Mouse (Mus musculus): ENCODE data around the gene Dmpk. TPM values are rescaled to one million over a fixed set of nuclear protein-coding genes. Genes with fewer than 3 reads are reported as not detected.
A peak's percentile ranks its signal among the peaks of the same experiment; 100 is the strongest.

The Dmpk gene
- polyA plus RNA-seq, 1 experiment from 2014 or later, result 17.5 TPM

DNA sequence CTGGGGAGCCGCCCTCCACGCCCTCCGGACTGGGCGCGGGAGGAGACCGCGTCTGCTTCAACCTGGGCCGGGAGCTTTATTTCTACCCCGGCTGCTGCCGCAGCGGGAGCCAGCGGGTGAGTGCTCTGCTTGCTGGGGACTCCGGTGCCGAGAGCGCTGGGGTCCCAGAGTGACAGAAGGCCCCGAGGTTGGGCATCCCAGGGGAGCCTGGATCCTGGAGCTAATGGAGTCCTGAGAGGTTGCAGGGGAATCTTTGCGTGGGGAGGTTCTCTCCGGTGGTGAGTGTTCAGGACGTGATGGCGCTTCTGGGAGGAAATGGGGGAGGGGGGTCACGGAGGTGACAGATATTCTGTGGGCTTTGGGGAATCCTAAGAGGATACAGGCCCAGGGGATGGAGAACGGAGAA is 7.1 kb upstream of the Dmpk start:
- no peak for ATAC-seq (ENCODE audit: insufficient number of reproducible peaks, insufficient read depth, low FRiP score, low TSS enrichment)
- Histone ChIP-seq H3K9ac (peak overlapping the region; percentile 100), H3K4me1 (peaks cover 18% of the 10 kb centered on the region), H3K36me3 (peaks cover 38% of the 10 kb centered on the region), H3K27me3 (no peaks in the 10 kb centered on the region), H3K27ac (peak overlapping the region; percentile 80), H3K4me3 (peak overlapping the region; percentile 99), H3K9me3 (no peaks in the 10 kb centered on the region), H3K4me2 (replicated peaks) (peak overlapping the region; percentile 79)
- under 1% methylated on average over 22 of the region's 22 CpGs for WGBS

DNA sequence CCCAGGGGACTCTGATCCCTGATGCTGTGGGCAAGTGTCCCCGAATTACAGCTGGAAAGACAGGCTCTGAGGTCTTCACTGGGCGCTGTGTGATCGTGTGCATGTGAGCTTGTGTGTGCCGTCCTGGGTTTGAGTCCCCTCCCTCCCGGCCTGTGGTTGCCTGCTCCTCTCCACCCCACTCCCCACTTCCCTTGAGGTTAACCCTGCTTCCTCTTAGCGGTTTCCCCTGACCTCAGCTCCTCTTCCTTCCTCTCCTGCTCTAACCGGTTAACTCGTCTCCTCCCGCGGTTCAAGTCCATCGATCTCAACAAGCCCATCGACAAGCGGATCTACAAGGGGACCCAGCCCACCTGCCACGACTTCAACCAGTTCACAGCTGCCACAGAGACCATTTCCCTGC is 5.9 kb upstream of the Dmpk start:
- Histone ChIP-seq H3K36me3 (peaks cover 49% of the 10 kb centered on the region), H3K4me3 (peak overlapping the region; percentile 99), H3K27me3 (no peaks in the 10 kb centered on the region), H3K9ac (peak overlapping the region; percentile 100), H3K27ac (no peak overlapping the region), H3K4me1 (peaks cover 24% of the 10 kb centered on the region), H3K4me2 (replicated peaks) (peak overlapping the region; percentile 79), H3K9me3 (no peaks in the 10 kb centered on the region)
- 75% methylated on average over 14 of the region's 14 CpGs for WGBS
- ATAC-seq (ENCODE audit: insufficient number of reproducible peaks, insufficient read depth, low FRiP score, low TSS enrichment), result no peak

DNA sequence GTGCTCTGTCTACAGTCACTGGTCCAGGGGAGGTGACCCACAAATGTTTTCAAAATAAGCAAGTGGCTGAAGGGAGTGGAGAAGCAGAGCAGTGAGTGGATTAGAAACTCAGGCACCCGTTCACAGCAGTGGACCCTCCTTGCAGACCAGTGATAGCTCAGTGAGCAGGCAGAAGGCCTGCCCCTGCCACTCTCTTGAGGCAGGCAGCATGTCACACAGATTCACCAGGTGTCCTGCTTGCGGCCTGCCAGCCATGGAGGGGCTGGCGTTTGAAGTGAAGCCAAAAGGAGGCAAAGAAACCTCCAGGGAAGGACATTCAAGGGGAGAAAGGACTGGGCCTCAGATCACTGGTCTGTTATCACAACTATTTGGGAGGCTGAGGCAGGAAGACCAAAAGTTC is 4.9 kb upstream of the Dmpk start:
- no peak for ATAC-seq (ENCODE audit: insufficient number of reproducible peaks, insufficient read depth, low FRiP score, low TSS enrichment)
- Histone ChIP-seq H3K9me3 (no peaks in the 10 kb centered on the region), H3K4me1 (peaks cover 34% of the 10 kb centered on the region), H3K4me2 (replicated peaks) (no peak overlapping the region), H3K36me3 (peaks cover 55% of the 10 kb centered on the region), H3K27me3 (no peaks in the 10 kb centered on the region), H3K4me3 (no peak overlapping the region), H3K9ac (no peak overlapping the region), H3K27ac (no peak overlapping the region)
- 85% methylated on average over 3 of the region's 3 CpGs for WGBS

DNA sequence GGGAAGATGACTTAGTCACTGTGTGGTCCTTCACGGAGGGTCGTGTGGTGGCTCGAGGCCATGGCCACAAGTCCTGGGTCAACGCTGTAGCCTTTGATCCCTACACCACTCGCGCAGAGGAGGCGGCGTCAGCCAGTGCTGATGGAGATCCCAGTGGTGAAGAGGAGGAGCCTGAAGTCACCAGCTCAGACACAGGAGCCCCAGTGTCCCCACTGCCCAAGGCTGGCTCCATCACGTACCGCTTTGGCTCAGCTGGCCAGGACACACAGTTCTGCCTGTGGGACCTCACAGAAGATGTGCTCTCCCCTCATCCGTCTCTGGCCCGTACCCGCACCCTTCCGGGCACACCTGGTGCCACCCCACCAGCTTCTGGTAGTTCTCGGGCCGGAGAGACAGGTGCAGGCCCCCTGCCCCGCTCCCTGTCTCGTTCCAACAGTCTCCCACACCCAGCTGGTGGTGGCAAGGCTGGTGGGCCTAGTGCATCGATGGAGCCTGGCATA is 3.1 kb upstream of the Dmpk start:
- no peak overlapping the region for H3K27ac ChIP-seq
- no peak for ATAC-seq (ENCODE audit: insufficient number of reproducible peaks, insufficient read depth, low FRiP score, low TSS enrichment)
- H3K4me2 ChIP-seq (replicated peaks), result no peak overlapping the region
- peaks cover 47% of the 10 kb centered on the region for H3K4me1 ChIP-seq
- H3K27me3 ChIP-seq, result no peaks in the 10 kb centered on the region
- no peak overlapping the region for H3K9ac ChIP-seq
- no peaks in the 10 kb centered on the region for H3K9me3 ChIP-seq
- 85% methylated on average over 19 of the region's 19 CpGs for WGBS
- no peak overlapping the region for H3K4me3 ChIP-seq
- H3K36me3 ChIP-seq, result peaks cover 59% of the 10 kb centered on the region

DNA sequence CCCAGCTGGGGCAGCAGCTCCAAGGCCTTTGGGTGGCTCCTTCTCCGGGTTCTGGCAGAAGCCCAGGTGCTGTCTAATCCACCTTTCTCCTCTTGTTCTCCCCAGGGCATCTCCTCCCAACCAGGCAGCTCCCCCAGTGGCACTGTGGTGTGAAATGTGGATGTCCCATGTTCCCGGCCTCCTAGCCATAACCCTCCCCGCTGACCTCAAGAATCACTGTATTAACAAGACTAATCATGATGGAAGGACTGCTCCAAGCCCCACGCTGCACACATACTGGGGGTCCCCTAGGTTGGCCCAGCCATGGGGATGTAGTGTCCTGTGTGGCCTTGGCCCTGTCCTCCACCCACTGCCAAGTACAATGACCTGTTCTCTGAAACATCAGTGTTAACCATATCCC is 1.5 kb upstream of the Dmpk start:
- Histone ChIP-seq H3K9ac (no peak overlapping the region), H3K4me2 (replicated peaks) (no peak overlapping the region), H3K36me3 (peaks cover 64% of the 10 kb centered on the region), H3K27ac (no peak overlapping the region), H3K27me3 (no peaks in the 10 kb centered on the region), H3K9me3 (no peaks in the 10 kb centered on the region), H3K4me1 (peaks cover 47% of the 10 kb centered on the region), H3K4me3 (no peak overlapping the region)
- no peak for ATAC-seq (ENCODE audit: insufficient number of reproducible peaks, insufficient read depth, low FRiP score, low TSS enrichment)
- WGBS, result 85% methylated on average over 4 of the region's 4 CpGs

DNA sequence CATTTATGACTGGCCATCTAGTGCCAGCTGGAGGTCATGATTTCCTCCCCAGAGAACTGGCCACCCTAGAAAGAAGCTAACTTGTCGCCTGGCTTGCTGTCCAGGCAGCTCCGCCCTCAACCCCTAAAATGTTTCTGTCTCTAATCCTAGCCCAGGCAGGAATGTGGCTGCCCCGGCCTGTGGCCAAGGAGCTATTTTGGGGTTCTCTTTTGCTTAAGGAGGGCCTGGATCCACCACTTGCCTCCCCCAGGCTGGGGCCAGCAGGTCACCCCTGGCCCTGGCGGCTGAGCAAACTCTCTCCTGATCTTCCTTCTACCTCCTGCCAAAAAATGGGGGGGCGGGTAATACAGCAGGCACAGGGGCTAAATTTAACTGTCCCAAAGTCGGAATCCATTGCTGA is 553 bp upstream of the Dmpk start:
- Histone ChIP-seq H3K4me2 (replicated peaks) (no peak overlapping the region; the same call in 1 of the 2 replicates), H3K9ac (no peak overlapping the region; the same call in 1 of the 2 replicates), H3K27ac (no peak overlapping the region), H3K4me3 (no peak overlapping the region), H3K4me1 (peaks cover 38% of the 10 kb centered on the region), H3K27me3 (no peaks in the 10 kb centered on the region), H3K9me3 (no peaks in the 10 kb centered on the region), H3K36me3 (peaks cover 71% of the 10 kb centered on the region)
- WGBS, result 65% methylated on average over 6 of the region's 6 CpGs
- ATAC-seq (ENCODE audit: insufficient number of reproducible peaks, insufficient read depth, low FRiP score, low TSS enrichment), result no peak

DNA sequence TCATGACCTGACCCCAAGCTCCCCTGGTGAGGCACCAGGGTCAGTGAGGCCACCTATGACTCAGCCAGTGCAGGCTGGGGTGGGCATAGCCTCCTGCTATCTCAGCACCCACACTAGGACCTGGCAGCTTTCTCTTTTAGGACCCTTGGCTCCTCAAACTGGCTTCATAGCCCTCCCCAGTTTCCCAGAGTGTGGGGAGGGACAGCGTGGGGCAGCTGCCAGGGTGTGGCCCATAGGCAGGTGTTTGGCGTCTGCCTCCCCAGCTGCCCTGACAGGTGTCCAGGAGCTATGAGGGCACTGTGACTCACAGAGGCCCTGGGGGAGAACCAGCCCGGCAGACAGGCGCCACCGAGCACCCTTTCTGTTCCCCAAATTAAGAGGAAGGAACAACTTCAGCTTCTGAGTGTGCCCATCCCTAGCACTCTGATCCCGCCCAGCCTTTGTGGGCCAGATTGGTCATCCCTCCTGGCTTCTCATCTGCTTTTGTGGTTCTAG is 675 bp downstream of the Dmpk start:
- Histone ChIP-seq H3K36me3 (peaks cover 63% of the 10 kb centered on the region), H3K4me3 (0 out of 2 replicates have a peak overlapping the region, but pooled peaks have one; percentile 10), H3K4me2 (replicated peaks) (peak overlapping the region; percentile 31; the same call in 1 of the 2 replicates), H3K4me1 (peaks cover 36% of the 10 kb centered on the region), H3K9me3 (no peaks in the 10 kb centered on the region), H3K27ac (no peak overlapping the region), H3K9ac (0 out of 2 replicates have a peak overlapping the region, but pooled peaks have one; percentile 11), H3K27me3 (no peaks in the 10 kb centered on the region)
- no peak for ATAC-seq (ENCODE audit: insufficient number of reproducible peaks, insufficient read depth, low FRiP score, low TSS enrichment)
- WGBS, result 80% methylated on average over 6 of the region's 6 CpGs

DNA sequence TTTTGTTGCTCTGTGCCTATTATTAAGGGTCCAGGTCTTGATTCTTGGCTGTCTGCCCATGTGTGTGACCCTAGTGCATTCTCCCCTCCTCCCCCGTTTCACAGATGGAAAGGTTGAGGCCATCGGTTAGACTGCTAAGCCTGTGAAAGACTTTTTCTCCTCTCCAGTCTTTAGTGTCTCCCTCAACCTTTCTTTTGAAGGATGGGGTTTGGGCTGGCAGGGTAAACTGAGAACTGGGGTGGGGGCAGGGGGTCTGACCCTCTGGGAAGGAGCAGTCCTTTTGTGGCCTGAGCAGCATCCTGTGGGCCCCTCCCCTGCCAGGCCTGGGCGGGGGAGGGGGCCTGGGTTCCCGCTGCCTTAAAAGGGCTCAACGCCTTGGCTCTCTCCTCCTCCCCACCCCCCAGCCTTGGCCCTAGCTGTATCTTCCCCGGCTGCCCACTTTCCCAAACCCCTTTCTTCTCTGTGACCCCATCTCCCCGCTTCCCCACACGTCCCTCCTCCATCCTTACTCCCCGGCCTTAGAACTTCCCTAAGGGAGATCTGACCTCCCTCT is 1.3 kb downstream of the Dmpk start:
- Histone ChIP-seq H3K9me3 (no peaks in the 10 kb centered on the region), H3K4me3 (no peak overlapping the region), H3K4me2 (replicated peaks) (0 out of 2 replicates have a peak overlapping the region, but pooled peaks have one; percentile 28), H3K36me3 (peaks cover 56% of the 10 kb centered on the region), H3K27ac (peak overlapping the region; percentile 38; the same call in 1 of the 2 replicates), H3K9ac (0 out of 2 replicates have a peak overlapping the region, but pooled peaks have one; percentile 11), H3K27me3 (no peaks in the 10 kb centered on the region), H3K4me1 (peaks cover 36% of the 10 kb centered on the region)
- no peak for ATAC-seq (ENCODE audit: insufficient number of reproducible peaks, insufficient read depth, low FRiP score, low TSS enrichment)
- 26% methylated on average over 9 of the region's 9 CpGs for WGBS

DNA sequence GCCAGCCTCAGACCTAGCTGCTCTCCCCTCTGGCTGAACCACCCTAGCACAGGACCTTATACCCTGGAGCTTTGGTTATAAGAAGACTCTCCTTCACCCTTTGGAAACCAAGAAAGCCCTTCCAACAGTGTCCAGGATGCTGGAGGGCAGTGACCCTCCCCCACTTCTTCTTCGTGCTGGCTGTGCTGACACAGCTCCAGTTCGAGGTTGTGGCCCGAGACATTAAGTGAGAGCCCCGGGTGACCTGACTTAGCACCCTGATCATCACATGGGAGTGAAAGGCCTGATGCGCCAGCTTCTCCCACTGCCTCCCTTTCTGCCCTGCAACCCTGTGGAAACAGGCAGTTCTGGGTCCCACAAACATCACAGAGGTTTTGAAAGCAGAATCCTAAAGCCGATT is 1.8 kb downstream of the Dmpk start:
- H3K27me3 ChIP-seq, result no peaks in the 10 kb centered on the region
- 0 out of 2 replicates have a peak overlapping the region, but pooled peaks have one; percentile 11 for H3K9ac ChIP-seq
- 0 out of 2 replicates have a peak overlapping the region, but pooled peaks have one; percentile 28 for H3K4me2 ChIP-seq (replicated peaks)
- WGBS, result 15% methylated on average over 6 of the region's 6 CpGs
- no peak for ATAC-seq (ENCODE audit: insufficient number of reproducible peaks, insufficient read depth, low FRiP score, low TSS enrichment)
- no peaks in the 10 kb centered on the region for H3K9me3 ChIP-seq
- no peak overlapping the region for H3K4me3 ChIP-seq
- H3K36me3 ChIP-seq, result peaks cover 52% of the 10 kb centered on the region
- H3K27ac ChIP-seq, result peak overlapping the region; percentile 38; the same call in 1 of the 2 replicates
- peaks cover 36% of the 10 kb centered on the region for H3K4me1 ChIP-seq

DNA sequence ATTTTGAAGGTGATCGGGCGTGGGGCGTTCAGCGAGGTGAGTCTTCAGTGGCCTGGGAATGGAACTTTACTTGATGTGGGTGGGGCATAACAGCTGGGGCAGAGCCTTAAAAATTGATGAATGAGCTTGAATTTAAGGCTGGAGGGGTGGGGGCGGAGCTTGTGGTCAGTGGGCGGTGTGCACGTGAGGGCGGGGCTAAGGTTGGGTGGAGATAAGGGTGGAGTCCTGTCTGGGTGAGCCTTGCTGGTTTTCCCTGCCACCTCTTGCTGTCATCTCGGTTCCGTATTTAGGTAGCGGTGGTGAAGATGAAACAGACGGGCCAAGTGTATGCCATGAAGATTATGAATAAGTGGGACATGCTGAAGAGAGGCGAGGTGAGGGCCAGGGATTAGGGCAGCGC is 2.4 kb downstream of the Dmpk start:
- peak overlapping the region; percentile 28; the same call in 1 of the 2 replicates for H3K4me2 ChIP-seq (replicated peaks)
- H3K27me3 ChIP-seq, result no peaks in the 10 kb centered on the region
- no peaks in the 10 kb centered on the region for H3K9me3 ChIP-seq
- ATAC-seq (ENCODE audit: insufficient number of reproducible peaks, insufficient read depth, low FRiP score, low TSS enrichment), result no peak
- no peak overlapping the region for H3K9ac ChIP-seq
- 11% methylated on average over 14 of the region's 14 CpGs for WGBS
- peaks cover 36% of the 10 kb centered on the region for H3K4me1 ChIP-seq
- H3K36me3 ChIP-seq, result peaks cover 50% of the 10 kb centered on the region
- H3K4me3 ChIP-seq, result no peak overlapping the region
- H3K27ac ChIP-seq, result no peak overlapping the region

DNA sequence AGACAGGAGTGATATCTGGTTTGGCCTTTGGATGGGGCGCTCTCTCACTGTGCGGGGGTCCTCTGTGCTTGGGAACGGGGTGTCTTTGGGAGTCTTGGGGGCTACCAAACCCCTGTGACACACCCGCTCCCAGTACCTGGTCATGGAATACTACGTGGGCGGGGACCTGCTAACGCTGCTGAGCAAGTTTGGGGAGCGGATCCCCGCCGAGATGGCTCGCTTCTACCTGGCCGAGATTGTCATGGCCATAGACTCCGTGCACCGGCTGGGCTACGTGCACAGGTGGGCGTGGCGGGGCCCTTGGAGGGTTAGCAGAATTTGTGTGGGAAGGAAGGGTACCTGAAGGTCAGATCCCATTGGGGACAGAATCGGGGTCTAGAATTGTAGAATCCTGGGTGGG is 3.1 kb downstream of the Dmpk start:
- H3K4me2 ChIP-seq (replicated peaks), result no peak overlapping the region
- H3K27ac ChIP-seq, result no peak overlapping the region
- peaks cover 46% of the 10 kb centered on the region for H3K36me3 ChIP-seq
- H3K9me3 ChIP-seq, result no peaks in the 10 kb centered on the region
- H3K4me3 ChIP-seq, result no peak overlapping the region
- no peak overlapping the region for H3K9ac ChIP-seq
- no peaks in the 10 kb centered on the region for H3K27me3 ChIP-seq
- ATAC-seq (ENCODE audit: insufficient number of reproducible peaks, insufficient read depth, low FRiP score, low TSS enrichment), result no peak
- WGBS, result 62% methylated on average over 18 of the region's 18 CpGs
- peaks cover 36% of the 10 kb centered on the region for H3K4me1 ChIP-seq

DNA sequence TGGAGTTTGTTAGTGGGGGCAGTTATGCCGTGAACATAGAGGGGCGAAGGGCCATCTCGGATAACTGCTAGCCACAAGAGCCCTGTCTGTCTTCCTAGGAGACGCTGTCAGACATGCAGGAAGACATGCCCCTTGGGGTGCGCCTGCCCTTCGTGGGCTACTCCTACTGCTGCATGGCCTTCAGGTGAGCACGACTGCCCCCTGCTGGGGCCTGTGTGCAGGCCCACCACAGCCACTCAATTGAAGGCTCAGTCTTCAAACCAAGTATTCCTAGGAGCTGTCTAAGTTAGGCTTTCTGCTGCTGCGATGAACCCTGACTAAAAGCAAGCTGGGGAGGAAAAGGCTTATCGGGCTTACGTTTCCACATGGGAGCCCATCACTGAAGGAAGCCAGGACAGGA is 5.2 kb downstream of the Dmpk start:
- Histone ChIP-seq H3K9ac (no peak overlapping the region), H3K4me2 (replicated peaks) (no peak overlapping the region), H3K27ac (no peak overlapping the region), H3K36me3 (peaks cover 31% of the 10 kb centered on the region), H3K27me3 (no peaks in the 10 kb centered on the region), H3K9me3 (no peaks in the 10 kb centered on the region), H3K4me3 (no peak overlapping the region), H3K4me1 (peaks cover 37% of the 10 kb centered on the region)
- 42% methylated on average over 10 of the region's 10 CpGs for WGBS
- ATAC-seq (ENCODE audit: insufficient number of reproducible peaks, insufficient read depth, low FRiP score, low TSS enrichment), result no peak
